Mouse (Mus musculus) lung, postnatal 10 days (tissue): Measurements from ENCODE around the gene Smap1.

Experiments
- DNase-seq: peaks from one replicate; pipeline ENCODE4 v3.0.0; 2021

The Smap1 gene

DNA sequence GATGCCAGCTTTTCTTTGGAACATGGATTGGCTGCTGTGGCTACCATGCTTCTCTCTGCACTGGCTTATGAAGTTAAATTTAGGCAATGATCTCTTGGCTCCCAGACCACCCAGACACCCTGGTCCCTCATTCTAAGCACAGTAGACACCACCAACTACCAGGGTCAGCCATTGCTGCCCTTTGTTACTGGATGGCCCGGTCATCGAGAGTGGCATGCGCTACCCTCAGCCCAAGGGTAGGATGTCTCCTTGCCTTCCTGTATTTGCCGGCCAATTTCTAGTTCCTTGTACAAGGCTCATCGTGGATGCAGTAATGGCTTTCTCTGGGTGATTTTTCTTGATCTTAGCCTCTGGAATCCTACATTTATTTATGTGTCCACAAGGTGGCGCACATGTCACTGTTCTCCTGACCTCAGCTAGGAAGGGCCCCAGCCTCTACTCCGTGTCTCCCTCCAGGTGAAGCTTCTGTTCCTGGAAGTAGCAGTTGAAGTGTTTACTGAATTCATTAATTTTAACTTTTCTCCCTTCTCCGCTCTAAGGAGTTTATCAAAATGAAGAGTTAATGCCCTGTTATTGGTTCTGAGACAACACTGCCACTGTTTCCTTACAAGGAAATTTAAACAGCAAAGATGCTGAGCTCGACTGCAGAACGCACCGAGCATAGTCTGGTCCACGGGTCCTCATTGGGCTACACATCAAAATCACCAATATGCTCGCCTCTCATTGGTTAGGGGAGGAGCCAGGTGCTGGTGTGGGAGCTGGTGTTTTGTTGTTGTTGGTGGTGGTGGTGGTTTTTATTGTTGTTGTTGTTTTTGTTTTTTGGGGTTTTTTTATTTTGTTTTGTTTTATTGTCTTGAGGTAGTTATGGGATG, 95.0 kb downstream of the Smap1 start:
- DNase-seq = peak; percentile 57

DNA sequence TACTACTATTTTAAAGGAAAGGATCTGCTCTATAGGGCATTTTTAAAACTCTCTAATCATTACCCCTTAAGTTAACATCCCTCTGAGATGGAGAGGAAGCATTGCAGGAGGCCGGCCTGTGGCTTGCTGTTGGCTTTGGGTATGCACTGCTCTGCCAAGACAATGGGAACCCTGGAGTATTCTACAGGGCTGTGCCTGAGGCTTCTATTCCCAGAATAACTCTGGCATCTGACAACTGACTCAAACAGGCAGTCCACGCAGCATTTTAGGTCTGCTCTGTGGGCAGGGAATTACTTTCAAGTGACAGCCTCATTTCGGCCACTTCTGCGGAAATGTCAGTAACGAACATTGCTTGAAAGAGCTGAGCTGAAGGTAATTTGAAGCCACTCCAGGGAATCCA, 100.5 kb downstream of the Smap1 start:
- DNase-seq = no peak

DNA sequence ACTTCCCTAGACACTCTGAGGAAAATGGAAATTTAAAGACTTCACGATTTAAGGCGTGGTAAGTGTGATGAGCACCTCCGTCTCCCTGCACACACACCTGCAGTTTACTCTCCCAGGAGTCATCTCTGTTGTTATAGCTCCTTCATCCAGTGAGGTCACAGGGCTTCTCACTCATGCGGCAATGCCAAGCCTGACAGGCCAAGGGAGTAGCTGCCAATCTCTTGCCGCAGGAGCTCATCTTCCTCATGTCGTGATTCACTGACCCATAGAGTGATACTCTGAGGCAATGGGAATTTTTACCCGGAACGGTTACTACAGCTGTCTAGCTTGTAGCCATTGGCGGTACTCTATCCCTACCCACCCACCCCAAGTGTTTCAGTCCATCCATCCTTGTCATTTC, 123.8 kb downstream of the Smap1 start:
- no peak for DNase-seq
